In genomic region chr2:92301849-92302607, GRCm38 (mm10) we compare ENCODE assay signal across 18 mouse cellular contexts.
DNase-seq lines count a peak whose midpoint lies in the region; ATAC-seq and TF ChIP-seq lines count a peak whose summit lies in the region.
"Had no signal": no experiment of that assay in that cellular context is flagged by ENCODE, and none has a peak within 500 bp of the region (broad histone marks: within the 10 kb centered on the region; RNA-seq: fewer than 3 reads in every experiment).

No protein-coding gene starts in this region.

- peak; percentile 81 for ATAC-seq in common myeloid progenitor, adult 5-6 weeks (replicated peaks; ENCODE audit: low read depth, poor library complexity, severe bottlenecking)
- ATAC-seq in monocyte, adult 5-6 weeks (replicated peaks; ENCODE audit: insufficient number of reproducible peaks, low FRiP score, low TSS enrichment, poor library complexity, severe bottlenecking) = no peak
- ATAC-seq: CD4-positive, CD25-positive, alpha-beta regulatory T cell, adult 4 months had no signal

- peak in 1 of 2 experiments; percentile 52 for DNase-seq in layer of hippocampus, adult 2 months (ENCODE audit: low spot score in 2 of 2)
- no peak for DNase-seq in layer of hippocampus, postnatal 10 days (ENCODE audit: low spot score in 2 of 2)
- peak; percentile 47 to 49 for DNase-seq in spleen, adult 2 months (ENCODE audit: low read depth in 1 of 2, low spot score in 2 of 2)
- no peak for DNase-seq in spleen, adult 12 weeks (ENCODE audit: low spot score)
- peak; percentile 55 for DNase-seq in telencephalon, adult 2 months (ENCODE audit: low read depth, low spot score)
- no peak for DNase-seq in adrenal gland, adult 8-10 months
- DNase-seq: cerebellum, adult 18-20 months; heart, adult 2 months; kidney, adult 2 months; right cerebral cortex, postnatal 4 days; thymus, postnatal 14 days had no signal

- no peaks in the 10 kb centered on the region for H3K27me3 ChIP-seq in spleen, adult 2 months (ENCODE audit: control insufficient read depth, insufficient read depth, low read length)
- H3K27me3 ChIP-seq: embryonic facial prominence, embryonic 13.5 days; hindbrain, embryonic 15.5 days; lung, embryonic 15.5 days; megakaryocyte, embryonic 14.5 days had no signal

- no peak for TF ChIP-seq POLR2A in spleen, adult 2 months (IDR thresholded peaks at IDR 0.05; ENCODE audit: low read depth, low read length)

- H3K27ac ChIP-seq in layer of hippocampus, adult 2 months = peak overlapping the region; percentile 86
- peak overlapping the region; percentile 65 for H3K27ac ChIP-seq in spleen, adult 2 months (ENCODE audit: insufficient read depth, low read length)
- H3K27ac ChIP-seq: embryonic facial prominence, embryonic 13.5 days; heart, adult 2 months; hindbrain, embryonic 15.5 days; lung, embryonic 15.5 days had no signal

- peaks cover 4% of the 10 kb centered on the region for H3K4me1 ChIP-seq in spleen, adult 2 months (ENCODE audit: control insufficient read depth, insufficient read depth, insufficient read length)

- no peaks in the 10 kb centered on the region for H3K36me3 ChIP-seq in spleen, adult 2 months (ENCODE audit: control insufficient read depth, insufficient read depth, low read length)
- H3K36me3 ChIP-seq: embryonic facial prominence, embryonic 13.5 days; hindbrain, embryonic 15.5 days; lung, embryonic 15.5 days had no signal

- TF ChIP-seq CTCF in layer of hippocampus, adult 2 months (conservative IDR thresholded peaks at IDR 0.05) = no peak
- no peak for TF ChIP-seq CTCF in spleen, adult 2 months (IDR thresholded peaks at IDR 0.05; ENCODE audit: extremely low read depth, insufficient read depth, insufficient read length, insufficient replicate concordance)

- 31% methylated on average over 5 of the region's 5 CpGs for WGBS in spleen, adult 2 months

- H3K4me3 ChIP-seq in layer of hippocampus, adult 2 months = no peak overlapping the region; the same call in 1 of the 2 replicates
- H3K4me3 ChIP-seq in spleen, adult 2 months (ENCODE audit: extremely low read depth, insufficient read depth, insufficient read length) = no peak overlapping the region
- H3K4me3 ChIP-seq: embryonic facial prominence, embryonic 13.5 days; heart, adult 2 months; hindbrain, embryonic 15.5 days; lung, embryonic 15.5 days; megakaryocyte, embryonic 14.5 days had no signal

Comparison
In these comparisons a context has a peak if more than half of its experiments do, and no peak if none do; other contexts are left out.
1. DNase-seq: peak in spleen, adult 2 months (2 of 2) and telencephalon, adult 2 months (single experiment); none in layer of hippocampus, postnatal 10 days (0 of 2), spleen, adult 12 weeks (single experiment) and adrenal gland, adult 8-10 months (single experiment).